Mouse (Mus musculus) embryonic facial prominence, embryonic 10.5 days (tissue): ENCODE measurements around the gene Ric8b. TPM values are rescaled to one million over a fixed set of nuclear protein-coding genes. Genes with fewer than 3 reads are reported as not detected.

Experiments
- DNase-seq: peaks from one replicate; pipeline ENCODE4 v3.0.0-alpha.2; 2017; ENCODE audit warnings: low spot score
- H3K27ac ChIP-seq: fragments of 300-500 bp; sonication (generic); replicated peaks from 2 replicates; pipeline ENCODE4 v1.5.1; 2016; ENCODE audit warnings: mild to moderate bottlenecking
- H3K27me3 ChIP-seq: fragments of 300-500 bp; sonication (generic); replicated peaks from 2 replicates; pipeline ENCODE4 v1.6.1; 2016; ENCODE audit warnings: low read depth, mild to moderate bottlenecking; ENCODE audit not compliant: poor library complexity, severe bottlenecking
- H3K36me3 ChIP-seq: fragments of 300-500 bp; sonication (generic); replicated peaks from 2 replicates; pipeline ENCODE4 v1.6.1; 2016; ENCODE audit warnings: mild to moderate bottlenecking, moderate library complexity
- H3K4me1 ChIP-seq: fragments of 300-500 bp; sonication (generic); 2 replicates; pipeline ENCODE4 v1.6.1; 2016
- H3K4me3 ChIP-seq: fragments of 300-500 bp; sonication (generic); 2 replicates; pipeline ENCODE4 v1.5.1; 2016; ENCODE audit warnings: mild to moderate bottlenecking, moderate library complexity
- H3K9me3 ChIP-seq: fragments of 300-500 bp; sonication (generic); 2 replicates; pipeline ENCODE4 v1.6.1; 2016; ENCODE audit warnings: mild to moderate bottlenecking
- WGBS: fragments of 180-500 bp; shearing (Covaris S2); methylation state at CpG from one replicate; pipeline ENCODE4 v1.1.7; 2016; 5-methylcytosine and 5-hydroxymethylcytosine counted together
- polyA plus RNA-seq: library from polyadenylated mRNA; unstranded; fragments of >200 nt; fragmentation: Nextera tagmentation; extraction: Ambion mirVana; gene quantifications from 2 replicates; pipeline ENCODE4 v1.2.1, GENCODE M21; 2016

The Ric8b gene
- polyA plus RNA-seq, 1 experiment from 2014 or later = 27.7 TPM

GRCm38 (mm10) chr10:84945692-84946091 is 28.3 kb downstream of the Ric8b start:
- no peak overlapping the region for H3K4me3 ChIP-seq
- peaks cover 32% of the 10 kb centered on the region for H3K36me3 ChIP-seq
- 96% methylated on average over 3 of the region's 3 CpGs for WGBS
- no peaks in the 10 kb centered on the region for H3K9me3 ChIP-seq
- H3K27ac ChIP-seq = no peak overlapping the region
- no peaks in the 10 kb centered on the region for H3K27me3 ChIP-seq
- no peak for DNase-seq
- no peaks in the 10 kb centered on the region for H3K4me1 ChIP-seq

GRCm38 (mm10) chr10:84948970-84949683 is 31.7 kb downstream of the Ric8b start:
- H3K4me3 ChIP-seq = no peak overlapping the region
- H3K27ac ChIP-seq = no peak overlapping the region
- DNase-seq = no peak
- H3K4me1 ChIP-seq = no peaks in the 10 kb centered on the region
- H3K9me3 ChIP-seq = no peaks in the 10 kb centered on the region
- 87% methylated on average over 8 of the region's 8 CpGs for WGBS
- no peaks in the 10 kb centered on the region for H3K27me3 ChIP-seq
- peaks cover 54% of the 10 kb centered on the region for H3K36me3 ChIP-seq

- no peaks in the 10 kb centered on the region for H3K27me3 ChIP-seq
- peaks cover 58% of the 10 kb centered on the region for H3K36me3 ChIP-seq
- no peak for DNase-seq
- WGBS = 89% methylated on average over 3 of the region's 3 CpGs
- H3K4me3 ChIP-seq = no peak overlapping the region
- H3K4me1 ChIP-seq = no peaks in the 10 kb centered on the region
- no peak overlapping the region for H3K27ac ChIP-seq
- H3K9me3 ChIP-seq = no peaks in the 10 kb centered on the region
Measured at GRCm38 (mm10) chr10:84949684-84950010, 32.2 kb downstream of the Ric8b start.

GRCm38 (mm10) chr10:84950384-84950783 is 33.0 kb downstream of the Ric8b start:
- Histone ChIP-seq H3K4me1 (no peaks in the 10 kb centered on the region), H3K27ac (no peak overlapping the region), H3K9me3 (no peaks in the 10 kb centered on the region), H3K36me3 (peaks cover 59% of the 10 kb centered on the region), H3K4me3 (no peak overlapping the region), H3K27me3 (no peaks in the 10 kb centered on the region)
- WGBS = 85% methylated on average over 4 of the region's 4 CpGs
- no peak for DNase-seq

GRCm38 (mm10) chr10:84954236-84954635 is 36.8 kb downstream of the Ric8b start:
- 95% methylated on average over 10 of the region's 10 CpGs for WGBS

GRCm38 (mm10) chr10:84956173-84956572 is 38.8 kb downstream of the Ric8b start:
- H3K27me3 ChIP-seq = no peaks in the 10 kb centered on the region
- WGBS = 77% methylated on average over 4 of the region's 4 CpGs
- no peak overlapping the region for H3K4me3 ChIP-seq
- peaks cover 43% of the 10 kb centered on the region for H3K36me3 ChIP-seq
- H3K27ac ChIP-seq = no peak overlapping the region
- H3K4me1 ChIP-seq = no peaks in the 10 kb centered on the region
- H3K9me3 ChIP-seq = no peaks in the 10 kb centered on the region
- DNase-seq = no peak

More at GRCm38 (mm10) chr10:84954236-84954635, 36.8 kb downstream of the Ric8b start:
- Histone ChIP-seq H3K27me3 (no peaks in the 10 kb centered on the region), H3K9me3 (no peaks in the 10 kb centered on the region), H3K36me3 (peaks cover 50% of the 10 kb centered on the region), H3K4me1 (no peaks in the 10 kb centered on the region), H3K4me3 (no peak overlapping the region), H3K27ac (no peak overlapping the region)
- DNase-seq = no peak

GRCm38 (mm10) chr10:84958597-84958996 is 41.2 kb downstream of the Ric8b start:
- H3K9me3 ChIP-seq = no peaks in the 10 kb centered on the region

GRCm38 (mm10) chr10:84960380-84960930 is 43.0 kb downstream of the Ric8b start:
- 54% methylated on average over 12 of the region's 12 CpGs for WGBS
- H3K27ac ChIP-seq = no peak overlapping the region
- no peak overlapping the region for H3K4me3 ChIP-seq
- no peaks in the 10 kb centered on the region for H3K4me1 ChIP-seq
- H3K9me3 ChIP-seq = no peaks in the 10 kb centered on the region
- no peak for DNase-seq
- peaks cover 46% of the 10 kb centered on the region for H3K36me3 ChIP-seq
- no peaks in the 10 kb centered on the region for H3K27me3 ChIP-seq

More at GRCm38 (mm10) chr10:84958597-84958996, 41.2 kb downstream of the Ric8b start:
- Histone ChIP-seq H3K27ac (no peak overlapping the region), H3K27me3 (no peaks in the 10 kb centered on the region), H3K36me3 (peaks cover 43% of the 10 kb centered on the region), H3K4me3 (no peak overlapping the region), H3K4me1 (no peaks in the 10 kb centered on the region)
- no peak for DNase-seq
- WGBS = 94% methylated on average over 2 of the region's 2 CpGs

GRCm38 (mm10) chr10:84963126-84963525 is 45.7 kb downstream of the Ric8b start:
- peaks cover 11% of the 10 kb centered on the region for H3K4me1 ChIP-seq
- no peaks in the 10 kb centered on the region for H3K9me3 ChIP-seq
- peaks cover 41% of the 10 kb centered on the region for H3K36me3 ChIP-seq
- 86% methylated on average over 5 of the region's 5 CpGs for WGBS
- no peaks in the 10 kb centered on the region for H3K27me3 ChIP-seq
- H3K27ac ChIP-seq = no peak overlapping the region
- H3K4me3 ChIP-seq = no peak overlapping the region
- no peak for DNase-seq

- DNase-seq = no peak
- Histone ChIP-seq H3K4me1 (peaks cover 14% of the 10 kb centered on the region), H3K36me3 (peaks cover 37% of the 10 kb centered on the region), H3K27ac (no peak overlapping the region), H3K9me3 (no peaks in the 10 kb centered on the region), H3K27me3 (no peaks in the 10 kb centered on the region), H3K4me3 (no peak overlapping the region)
- 91% methylated on average over 3 of the region's 3 CpGs for WGBS
Measured at GRCm38 (mm10) chr10:84963726-84964125, 46.3 kb downstream of the Ric8b start.

GRCm38 (mm10) chr10:84966542-84966941 is 49.1 kb downstream of the Ric8b start:
- H3K36me3 ChIP-seq = peaks cover 46% of the 10 kb centered on the region
- 85% methylated on average over 2 of the region's 2 CpGs for WGBS
- H3K27me3 ChIP-seq = no peaks in the 10 kb centered on the region
- no peak overlapping the region for H3K27ac ChIP-seq
- no peak overlapping the region for H3K4me3 ChIP-seq
- H3K9me3 ChIP-seq = no peaks in the 10 kb centered on the region
- H3K4me1 ChIP-seq = peaks cover 14% of the 10 kb centered on the region
- no peak for DNase-seq

- Histone ChIP-seq H3K36me3 (peaks cover 48% of the 10 kb centered on the region), H3K27me3 (no peaks in the 10 kb centered on the region), H3K27ac (no peak overlapping the region; the same call in 1 of the 2 replicates), H3K4me3 (no peak overlapping the region), H3K4me1 (peaks cover 14% of the 10 kb centered on the region), H3K9me3 (no peaks in the 10 kb centered on the region)
- 75% methylated on average over 6 of the region's 6 CpGs for WGBS
- no peak for DNase-seq
Measured at GRCm38 (mm10) chr10:84967645-84968044, 50.2 kb downstream of the Ric8b start.
